Mouse (Mus musculus): ENCODE measurements around the gene Iqck. TPM values are rescaled to one million over a fixed set of nuclear protein-coding genes. Genes with fewer than 3 reads are reported as not detected.
A peak's percentile ranks its signal among the peaks of the same experiment; 100 is the strongest.

Gene Iqck
- total and polyA plus RNA-seq, 2 experiments from 2014 or later, result 0.67 TPM; not detected in 1

DNA sequence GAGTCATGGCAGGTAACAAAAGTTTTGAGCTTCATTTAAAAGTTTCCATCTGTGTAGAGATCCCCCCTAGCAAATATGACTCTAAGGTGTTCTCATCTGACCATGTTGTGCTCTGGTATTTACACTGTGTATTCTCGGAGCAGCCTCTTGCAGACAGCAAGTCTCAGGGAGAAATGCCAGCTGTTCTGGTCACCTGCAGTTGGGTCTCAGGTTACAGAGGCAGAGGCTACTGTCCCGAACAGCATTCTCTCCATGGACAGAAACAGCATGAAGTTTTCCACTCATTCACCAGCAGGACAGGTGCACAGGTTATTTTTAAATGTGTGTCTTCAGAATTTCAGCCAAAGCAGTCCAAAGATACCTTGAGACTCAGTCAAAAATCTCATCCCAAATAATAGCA is 89.3 kb downstream of the Iqck start:
- Histone ChIP-seq H3K4me3 (ENCODE audit: low read depth, low read length) (no peak overlapping the region), H3K4me2 (ENCODE audit: low read depth, low read length) (no peak overlapping the region), H3K4me1 (ENCODE audit: control insufficient read depth, insufficient read depth) (peaks cover 3% of the 10 kb centered on the region), H3K27ac (ENCODE audit: low read depth) (no peak overlapping the region), H3K9me3 (replicated peaks; ENCODE audit: control insufficient read depth, low read length) (no peaks in the 10 kb centered on the region), H3K27me3 (ENCODE audit: control insufficient read depth, insufficient read depth, low read length) (no peaks in the 10 kb centered on the region), H3K9ac (replicated peaks; ENCODE audit: low read depth, low read length) (no peak overlapping the region), H3K36me3 (replicated peaks; ENCODE audit: control insufficient read depth, insufficient read depth, low read length) (no peaks in the 10 kb centered on the region)
- ATAC-seq (ENCODE audit: insufficient read depth, low read depth) (no peak), DNase-seq (ENCODE audit: low spot score) (no peak)
- TF ChIP-seq EP300 (IDR thresholded peaks at IDR 0.05; ENCODE audit: low read depth), result no peak
- no peak for TF ChIP-seq CTCF (IDR thresholded peaks at IDR 0.05; ENCODE audit: low read depth)
- 30% methylated on average over 2 of the region's 2 CpGs for WGBS

DNA sequence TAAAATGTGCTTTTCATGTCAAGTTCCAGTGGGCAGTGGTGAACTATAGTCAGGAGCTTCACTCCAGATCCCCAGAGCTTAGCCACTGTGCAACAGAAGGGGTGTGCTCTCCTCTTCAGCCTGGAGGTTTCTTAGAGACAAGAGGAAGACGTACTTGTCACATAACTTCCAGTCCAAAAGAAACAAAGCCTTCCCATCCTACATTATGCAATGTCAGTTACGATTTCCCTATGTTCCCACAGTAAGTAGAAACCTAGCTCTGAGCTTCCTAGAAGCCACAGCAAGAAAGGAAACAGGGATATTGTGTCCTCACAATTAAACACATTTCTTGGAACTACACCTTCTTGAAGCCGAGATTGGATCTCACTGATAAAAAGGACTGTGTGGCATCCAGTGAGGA is 91.7 kb downstream of the Iqck start:
- DNase-seq (ENCODE audit: low spot score) (no peak), ATAC-seq (ENCODE audit: insufficient read depth, low read depth) (no peak)
- WGBS, result 57% methylated on average over 3 of the region's 3 CpGs
- Histone ChIP-seq H3K9ac (replicated peaks; ENCODE audit: low read depth, low read length) (no peak overlapping the region), H3K27ac (ENCODE audit: low read depth) (no peak overlapping the region), H3K4me2 (ENCODE audit: low read depth, low read length) (no peak overlapping the region), H3K27me3 (ENCODE audit: control insufficient read depth, insufficient read depth, low read length) (no peaks in the 10 kb centered on the region), H3K9me3 (replicated peaks; ENCODE audit: control insufficient read depth, low read length) (no peaks in the 10 kb centered on the region), H3K4me1 (ENCODE audit: control insufficient read depth, insufficient read depth) (peaks cover 8% of the 10 kb centered on the region), H3K36me3 (replicated peaks; ENCODE audit: control insufficient read depth, insufficient read depth, low read length) (no peaks in the 10 kb centered on the region), H3K4me3 (ENCODE audit: low read depth, low read length) (no peak overlapping the region)
- no peak for TF ChIP-seq EP300 (IDR thresholded peaks at IDR 0.05; ENCODE audit: low read depth)
- TF ChIP-seq CTCF (IDR thresholded peaks at IDR 0.05; ENCODE audit: low read depth), result no peak

DNA sequence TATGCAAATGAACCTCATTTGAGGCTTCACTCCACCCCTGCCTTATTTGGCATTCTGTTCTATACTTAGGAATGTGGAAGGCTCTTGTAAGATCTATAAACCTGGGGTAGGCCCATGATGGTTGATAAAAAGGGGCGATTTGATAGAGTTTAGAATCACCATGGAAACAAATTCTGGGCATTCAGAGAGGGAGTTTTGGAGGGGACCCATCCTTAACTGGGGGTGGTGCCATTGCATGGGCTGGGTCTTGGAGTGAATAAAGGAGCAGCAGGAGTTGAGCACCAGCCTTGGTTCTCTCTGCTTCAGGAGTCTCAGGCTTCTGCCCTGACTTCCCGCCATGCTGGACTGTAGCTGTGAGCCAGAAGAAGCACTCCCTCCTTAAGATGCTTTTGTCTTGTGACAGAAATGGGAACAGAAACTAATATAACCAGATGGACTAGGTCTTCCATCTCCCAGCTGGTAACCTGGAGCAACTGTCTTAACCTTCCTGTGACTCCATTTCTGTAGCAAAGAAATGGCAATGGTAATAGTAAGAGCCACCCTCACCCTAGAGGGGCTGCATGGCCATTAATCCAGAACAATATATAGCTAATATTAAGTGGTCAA is 93.2 kb downstream of the Iqck start:
- DNase-seq (ENCODE audit: low spot score), result no peak
- H3K9me3 ChIP-seq (replicated peaks; ENCODE audit: control insufficient read depth, low read length), result no peaks in the 10 kb centered on the region
- H3K27ac ChIP-seq (ENCODE audit: low read depth), result no peak overlapping the region
- peaks cover 8% of the 10 kb centered on the region for H3K4me1 ChIP-seq (ENCODE audit: control insufficient read depth, insufficient read depth)
- H3K36me3 ChIP-seq (replicated peaks; ENCODE audit: control insufficient read depth, insufficient read depth, low read length), result no peaks in the 10 kb centered on the region
- 74% methylated on average over 2 of the region's 2 CpGs for WGBS
- TF ChIP-seq EP300 (IDR thresholded peaks at IDR 0.05; ENCODE audit: low read depth) (no peak), CTCF (IDR thresholded peaks at IDR 0.05; ENCODE audit: low read depth) (no peak)
- H3K4me3 ChIP-seq (ENCODE audit: low read depth, low read length), result no peak overlapping the region
- no peak for ATAC-seq (ENCODE audit: insufficient read depth, low read depth)
- no peak overlapping the region for H3K9ac ChIP-seq (replicated peaks; ENCODE audit: low read depth, low read length)
- no peak overlapping the region for H3K4me2 ChIP-seq (ENCODE audit: low read depth, low read length)
- no peaks in the 10 kb centered on the region for H3K27me3 ChIP-seq (ENCODE audit: control insufficient read depth, insufficient read depth, low read length)

DNA sequence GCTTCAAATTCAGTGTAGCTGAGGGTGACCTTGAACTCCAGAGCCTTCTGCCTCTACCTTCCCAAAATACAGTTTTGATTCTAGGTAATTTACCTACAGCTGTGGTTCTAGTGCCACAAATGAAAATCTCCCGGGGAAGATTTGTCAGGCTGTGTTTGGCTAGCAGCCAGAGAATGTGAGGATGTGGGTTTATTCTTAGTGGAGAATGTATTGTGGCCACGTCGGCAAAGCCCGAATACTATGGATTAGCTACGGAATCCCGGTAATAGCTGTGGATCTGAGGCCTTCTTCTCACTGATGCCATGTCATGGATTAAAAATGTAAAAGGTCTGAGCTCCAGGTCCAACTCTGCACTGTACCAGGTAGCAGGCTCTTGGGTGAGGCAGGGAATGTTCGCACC is 94.2 kb downstream of the Iqck start:
- no peaks in the 10 kb centered on the region for H3K9me3 ChIP-seq (replicated peaks; ENCODE audit: control insufficient read depth, low read length)
- H3K27me3 ChIP-seq (ENCODE audit: control insufficient read depth, insufficient read depth, low read length), result no peaks in the 10 kb centered on the region
- peaks cover 8% of the 10 kb centered on the region for H3K4me1 ChIP-seq (ENCODE audit: control insufficient read depth, insufficient read depth)
- H3K4me3 ChIP-seq (ENCODE audit: low read depth, low read length), result no peak overlapping the region
- no peak for ATAC-seq (ENCODE audit: insufficient read depth, low read depth)
- no peak overlapping the region for H3K4me2 ChIP-seq (ENCODE audit: low read depth, low read length)
- H3K27ac ChIP-seq (ENCODE audit: low read depth), result no peak overlapping the region
- WGBS, result 20% methylated on average over 7 of the region's 7 CpGs
- no peak for DNase-seq (ENCODE audit: low spot score)
- no peaks in the 10 kb centered on the region for H3K36me3 ChIP-seq (replicated peaks; ENCODE audit: control insufficient read depth, insufficient read depth, low read length)
- H3K9ac ChIP-seq (replicated peaks; ENCODE audit: low read depth, low read length), result no peak overlapping the region
- TF ChIP-seq CTCF (IDR thresholded peaks at IDR 0.05; ENCODE audit: low read depth) (no peak), EP300 (IDR thresholded peaks at IDR 0.05; ENCODE audit: low read depth) (no peak)

DNA sequence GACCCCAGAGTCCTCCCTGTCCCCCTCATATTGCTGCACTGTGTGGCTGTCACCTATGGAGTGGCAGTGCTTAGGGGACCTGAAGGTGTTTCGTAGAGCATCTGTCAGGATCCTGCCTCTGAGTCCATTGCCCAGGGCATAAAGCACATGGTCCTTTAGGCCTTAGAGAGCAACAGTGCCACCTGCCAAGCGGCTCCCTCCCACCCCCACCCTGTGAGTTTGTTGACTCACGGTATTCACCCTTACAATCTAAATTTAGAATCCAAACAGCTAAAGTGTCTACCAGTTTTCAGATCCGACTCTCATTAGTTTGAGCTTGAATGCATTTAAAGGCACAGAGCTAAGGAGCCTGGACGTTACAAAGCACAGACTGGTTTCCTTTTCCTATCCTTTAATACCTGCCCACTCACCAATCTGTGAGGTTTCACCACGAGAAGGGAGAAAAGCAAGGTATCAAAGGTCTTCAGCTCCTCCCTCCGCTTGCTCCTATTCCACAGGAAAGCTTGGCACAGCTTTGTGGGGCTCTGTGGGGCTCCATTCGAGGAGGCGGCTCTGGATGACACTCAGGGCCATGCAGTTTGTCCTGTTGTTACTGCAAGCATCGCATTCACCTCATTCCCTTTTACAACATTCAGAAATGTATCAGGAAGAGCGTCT is 98.2 kb downstream of the Iqck start:
- Histone ChIP-seq H3K4me2 (ENCODE audit: low read depth, low read length) (no peak overlapping the region), H3K4me3 (ENCODE audit: low read depth, low read length) (no peak overlapping the region), H3K36me3 (replicated peaks; ENCODE audit: control insufficient read depth, insufficient read depth, low read length) (no peaks in the 10 kb centered on the region), H3K9ac (replicated peaks; ENCODE audit: low read depth, low read length) (no peak overlapping the region), H3K4me1 (ENCODE audit: control insufficient read depth, insufficient read depth) (peaks cover 13% of the 10 kb centered on the region), H3K9me3 (replicated peaks; ENCODE audit: control insufficient read depth, low read length) (no peaks in the 10 kb centered on the region), H3K27me3 (ENCODE audit: control insufficient read depth, insufficient read depth, low read length) (no peaks in the 10 kb centered on the region), H3K27ac (ENCODE audit: low read depth) (0 out of 2 replicates have a peak overlapping the region, but pooled peaks have one; percentile 20)
- DNase-seq (ENCODE audit: low spot score), result peak; percentile 40
- 49% methylated on average over 11 of the region's 11 CpGs for WGBS
- peak; percentile 60 for ATAC-seq (ENCODE audit: insufficient read depth, low read depth)
- TF ChIP-seq EP300 (IDR thresholded peaks at IDR 0.05; ENCODE audit: low read depth), result no peak
- TF ChIP-seq CTCF (IDR thresholded peaks at IDR 0.05; ENCODE audit: low read depth), result no peak

Measured in heart, postnatal 0 days (tissue).